Mouse (Mus musculus) MN1 (cell line): ENCODE results near the gene Cep250.

Source experiments
- DNase-seq: peaks from one replicate; pipeline ENCODE4 v3.0.0-alpha.2; 2016; ENCODE audit warnings: low spot score

Cep250 gene

GRCm38 (mm10) chr2:155962991-155963390, 6.7 kb downstream of the Cep250 start:
- DNase-seq, result peak; percentile 71

GRCm38 (mm10) chr2:155973348-155973747, 17.1 kb downstream of the Cep250 start:
- no peak for DNase-seq

- DNase-seq, result no peak
Measured at GRCm38 (mm10) chr2:155974087-155974731, 18.0 kb downstream of the Cep250 start.

GRCm38 (mm10) chr2:155979328-155979991, 23.2 kb downstream of the Cep250 start:
- peak; percentile 33 for DNase-seq

GRCm38 (mm10) chr2:155985776-155986175, 29.5 kb downstream of the Cep250 start:
- DNase-seq, result no peak

GRCm38 (mm10) chr2:155987131-155987530, 30.9 kb downstream of the Cep250 start:
- no peak for DNase-seq

GRCm38 (mm10) chr2:155989085-155989484, 32.8 kb downstream of the Cep250 start:
- no peak for DNase-seq

- DNase-seq, result peak; percentile 69
Measured at GRCm38 (mm10) chr2:155991151-155991550, 34.9 kb downstream of the Cep250 start.

GRCm38 (mm10) chr2:155991863-155992321, 35.6 kb downstream of the Cep250 start:
- DNase-seq, result peak; percentile 83

GRCm38 (mm10) chr2:156005393-156005792, 49.1 kb downstream of the Cep250 start:
- DNase-seq, result no peak

- DNase-seq, result peak; percentile 96
Measured at GRCm38 (mm10) chr2:156007888-156008532, 51.8 kb downstream of the Cep250 start, which contains the start of the genes 6430550D23Rik and Ergic3. Gene 6430550D23Rik, minus strand, starts transcription at chr2:156007977. Gene Ergic3, plus strand, starts transcription at chr2:156008045.

- DNase-seq, result no peak
Measured at GRCm38 (mm10) chr2:156018106-156018505, 61.8 kb downstream of the Cep250 start.

- no peak for DNase-seq
Measured at GRCm38 (mm10) chr2:156021219-156021618, 65.0 kb downstream of the Cep250 start.

GRCm38 (mm10) chr2:156021765-156022164, 65.5 kb downstream of the Cep250 start:
- DNase-seq, result no peak

GRCm38 (mm10) chr2:156025482-156025881, 69.2 kb downstream of the Cep250 start:
- DNase-seq, result no peak

- DNase-seq, result no peak
Measured at GRCm38 (mm10) chr2:156039390-156039789, 83.1 kb downstream of the Cep250 start.

- DNase-seq, result no peak
Measured at GRCm38 (mm10) chr2:156042903-156043302, 86.6 kb downstream of the Cep250 start.

GRCm38 (mm10) chr2:156047929-156048328, 91.7 kb downstream of the Cep250 start:
- no peak for DNase-seq
